In the genomic region with DNA sequence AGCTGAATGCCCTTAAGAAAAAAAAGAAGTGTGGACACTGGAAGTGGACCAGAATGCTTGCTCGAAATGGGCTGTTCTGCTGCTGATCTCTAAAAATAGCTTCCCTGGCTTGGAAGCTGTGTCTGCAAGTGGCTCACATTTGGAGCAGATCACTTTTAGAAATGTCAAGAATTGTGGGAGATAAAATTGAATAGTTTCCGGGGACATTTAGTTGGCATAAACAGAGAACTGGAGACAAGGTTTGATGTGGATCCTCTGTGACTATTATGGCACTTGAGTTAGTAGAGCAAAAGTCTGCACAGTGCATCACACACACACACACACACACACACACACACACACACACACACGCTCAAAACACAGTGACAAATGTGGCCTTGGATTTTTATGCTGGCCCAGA, we compare ENCODE assay signal across 10 mouse cellular contexts. TPM values are rescaled to one million over a fixed set of nuclear protein-coding genes. Genes with fewer than 3 reads are reported as not detected.
DNase-seq lines count a peak whose midpoint lies in the region; ATAC-seq and TF ChIP-seq lines count a peak whose summit lies in the region.
"Had no signal": no experiment of that assay in that cellular context is flagged by ENCODE, and none has a peak within 500 bp of the region (broad histone marks: within the 10 kb centered on the region; RNA-seq: fewer than 3 reads in every experiment).

No protein-coding gene starts in this region.

- intact Hi-C loops in left cerebral cortex, adult 2 months (cut with DNase I), result no loop called here

- peak; percentile 61; the same call in 1 of the 2 replicates for ATAC-seq in heart, embryonic 16.5 days (replicated peaks; ENCODE audit: extremely low read depth, insufficient read depth, low FRiP score)
- no peak for ATAC-seq in forebrain, embryonic 13.5 days
- ATAC-seq in liver, postnatal 0 days, result no peak
- ATAC-seq: Patski had no signal

- H3K9ac ChIP-seq in heart, embryonic 16.5 days (ENCODE audit: low read length), result no peak overlapping the region
- H3K9ac ChIP-seq in forebrain, embryonic 13.5 days, result no peak overlapping the region
- no peak overlapping the region for H3K9ac ChIP-seq in liver, postnatal 0 days (replicated peaks)
- H3K9ac ChIP-seq: limb, embryonic 13.5 days had no signal

- H3K4me3 ChIP-seq in left cerebral cortex, adult 2 months, result no peak overlapping the region
- H3K4me3 ChIP-seq in heart, embryonic 16.5 days (ENCODE audit: low read length), result no peak overlapping the region
- no peak overlapping the region for H3K4me3 ChIP-seq in forebrain, embryonic 13.5 days
- H3K4me3 ChIP-seq in liver, postnatal 0 days (ENCODE audit: low read depth, low read length), result no peak overlapping the region
- H3K4me3 ChIP-seq: limb, embryonic 13.5 days had no signal

- DNase-seq in adrenal gland, postnatal 10 days, result peak; percentile 26
- DNase-seq in adrenal gland, adult 18-20 months (ENCODE audit: low spot score in 2 of 2), result no peak
- DNase-seq in left cerebral cortex, adult 18-20 months (ENCODE audit: low spot score in 2 of 2), result peak; percentile 7 to 11
- DNase-seq in left cerebral cortex, adult 2 months (ENCODE audit: extremely low spot score in 1 of 2, low spot score in 2 of 2), result no peak
- DNase-seq in skeletal muscle tissue, adult 2 months (ENCODE audit: low read depth, low spot score), result peak; percentile 48
- DNase-seq in liver, postnatal 0 days, result no peak

- H3K36me3 ChIP-seq in heart, embryonic 16.5 days (ENCODE audit: control insufficient read depth, insufficient read depth), result no peaks in the 10 kb centered on the region
- H3K36me3 ChIP-seq in forebrain, embryonic 13.5 days (ENCODE audit: poor library complexity, severe bottlenecking), result no peaks in the 10 kb centered on the region
- H3K36me3 ChIP-seq in liver, postnatal 0 days (replicated peaks; ENCODE audit: insufficient read depth, low read length), result no peaks in the 10 kb centered on the region
- H3K36me3 ChIP-seq: limb, embryonic 13.5 days had no signal

- peaks cover 17% of the 10 kb centered on the region for H3K4me1 ChIP-seq in heart, embryonic 16.5 days (ENCODE audit: control insufficient read depth, insufficient read depth, low read length)
- no peaks in the 10 kb centered on the region for H3K4me1 ChIP-seq in forebrain, embryonic 13.5 days
- H3K4me1 ChIP-seq in liver, postnatal 0 days (ENCODE audit: insufficient read depth), result peaks cover 17% of the 10 kb centered on the region
- H3K4me1 ChIP-seq: limb, embryonic 13.5 days had no signal

- no peak overlapping the region for H3K4me2 ChIP-seq in heart, embryonic 16.5 days (ENCODE audit: low read depth, low read length)
- no peak overlapping the region for H3K4me2 ChIP-seq in forebrain, embryonic 13.5 days
- H3K4me2 ChIP-seq in liver, postnatal 0 days (ENCODE audit: low read depth, low read length), result no peak overlapping the region
- H3K4me2 ChIP-seq: limb, embryonic 13.5 days had no signal

- no peak overlapping the region for H3K27ac ChIP-seq in left cerebral cortex, adult 2 months
- H3K27ac ChIP-seq in heart, embryonic 16.5 days (ENCODE audit: low read length), result peak overlapping the region; percentile 92
- no peak overlapping the region for H3K27ac ChIP-seq in forebrain, embryonic 13.5 days
- no peak overlapping the region for H3K27ac ChIP-seq in liver, postnatal 0 days (ENCODE audit: low read depth)
- H3K27ac ChIP-seq: limb, embryonic 13.5 days had no signal

- no peaks in the 10 kb centered on the region for H3K9me3 ChIP-seq in heart, embryonic 16.5 days (replicated peaks; ENCODE audit: control insufficient read depth, low read length)
- no peaks in the 10 kb centered on the region for H3K9me3 ChIP-seq in forebrain, embryonic 13.5 days (replicated peaks)
- H3K9me3 ChIP-seq in liver, postnatal 0 days (ENCODE audit: low read length), result no peaks in the 10 kb centered on the region
- H3K9me3 ChIP-seq: limb, embryonic 13.5 days had no signal

- no peak for TF ChIP-seq CTCF in left cerebral cortex, adult 2 months (IDR thresholded peaks at IDR 0.05)
- TF ChIP-seq CTCF in liver, postnatal 0 days (IDR thresholded peaks at IDR 0.05; ENCODE audit: low read depth), result no peak

- H3K27me3 ChIP-seq in heart, embryonic 16.5 days (ENCODE audit: control insufficient read depth, insufficient read depth, low read length), result no peaks in the 10 kb centered on the region
- H3K27me3 ChIP-seq in forebrain, embryonic 13.5 days, result no peaks in the 10 kb centered on the region
- H3K27me3 ChIP-seq in liver, postnatal 0 days (ENCODE audit: insufficient read depth, low read length), result no peaks in the 10 kb centered on the region
- H3K27me3 ChIP-seq: limb, embryonic 13.5 days; Patski had no signal

- TF ChIP-seq EP300 in liver, postnatal 0 days (IDR thresholded peaks at IDR 0.05; ENCODE audit: low read depth), result no peak

- 33% methylated on average over 3 of the region's 3 CpGs for WGBS in heart, embryonic 16.5 days
- 90% methylated on average over 3 of the region's 3 CpGs for WGBS in forebrain, embryonic 13.5 days
- 60% methylated on average over 3 of the region's 3 CpGs for WGBS in liver, postnatal 0 days (ENCODE audit: insufficient replicate concordance)

RNA-seq across cellular contexts. Expression of gene Nabp1, which starts 36.8 kb away (rescaled TPM):
- total RNA-seq in adrenal gland, postnatal 10 days (2021), result 10 to 100 TPM; 27.4 to 27.9 TPM
- total RNA-seq in adrenal gland, adult 18-20 months (2021), result 10 to 100 TPM; 36.3 to 44.6 TPM
- total RNA-seq in left cerebral cortex, adult 18-20 months (2021), result 10 to 100 TPM; 14.1 to 15.2 TPM
- total RNA-seq in left cerebral cortex, adult 2 months (2021), result 10 to 100 TPM; 13.6 to 14.6 TPM
- 28.0 and 29.1 TPM in 2 replicates for polyA plus RNA-seq in heart, embryonic 16.5 days (2015; fragmentation: Nextera tagmentation; extraction: Ambion mirVana)
- polyA plus RNA-seq in forebrain, embryonic 13.5 days (2015; fragmentation: Nextera tagmentation; extraction: Ambion mirVana), result 6.3 and 7.4 TPM in 2 replicates
- 6.2 and 7.2 TPM in 2 replicates for polyA plus RNA-seq in liver, postnatal 0 days (2015; fragmentation: Nextera tagmentation; extraction: Ambion mirVana)

Comparison
In these comparisons a context has a peak if more than half of its experiments do, and no peak if none do; other contexts are left out.
1. DNase-seq: peak in adrenal gland, postnatal 10 days (single experiment), left cerebral cortex, adult 18-20 months (2 of 2) and skeletal muscle tissue, adult 2 months (single experiment); none in adrenal gland, adult 18-20 months (0 of 2), left cerebral cortex, adult 2 months (0 of 2) and liver, postnatal 0 days (single experiment).